Mouse (Mus musculus): Measurements from ENCODE around the gene Pdzd7. TPM values are rescaled to one million over a fixed set of nuclear protein-coding genes. Genes with fewer than 3 reads are reported as not detected.

The Pdzd7 gene
- polyA plus RNA-seq (2012; rRNA removed) (0.02 and 0.03 TPM in 2 replicates), polyA plus RNA-seq (2014; fragmentation: Nextera tagmentation; extraction: Ambion mirVana) (not detected in 2 replicates)

DNA sequence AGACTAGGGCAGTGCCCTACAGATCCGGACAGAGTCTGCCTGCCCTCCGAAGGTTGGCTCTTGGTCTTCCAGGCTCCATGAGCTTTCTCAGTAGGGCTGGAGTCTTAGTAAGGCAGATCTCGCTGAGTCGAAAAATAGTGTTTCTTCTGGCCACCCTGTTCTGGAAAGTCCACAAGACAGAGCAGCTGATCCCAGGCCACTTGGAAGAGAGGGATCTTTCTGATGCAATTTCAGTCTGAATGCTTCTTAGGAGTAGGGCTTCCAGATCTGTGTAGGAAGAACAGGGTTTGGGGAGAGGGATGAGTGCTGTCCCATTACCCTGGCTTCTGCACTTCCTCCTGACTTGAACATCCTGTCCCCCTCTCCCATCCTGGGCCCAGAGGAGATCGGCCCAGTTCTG lies at the start of gene Pdzd7:
Pdzd7 (minus strand) TSS at position 67 of the 400 bp plus-strand sequence.
- no peak for ATAC-seq (ENCODE audit: insufficient read depth)
- TF ChIP-seq EP300 (IDR thresholded peaks at IDR 0.05; ENCODE audit: low read depth) = no peak
- no peak for TF ChIP-seq CTCF (IDR thresholded peaks at IDR 0.05; ENCODE audit: low read depth)
- Histone ChIP-seq H3K9me3 (ENCODE audit: control insufficient read depth, low read length) (no peaks in the 10 kb centered on the region), H3K27me3 (ENCODE audit: control insufficient read depth, insufficient read depth, low read length) (peaks cover 23% of the 10 kb centered on the region), H3K36me3 (replicated peaks; ENCODE audit: control insufficient read depth, insufficient read depth, low read depth) (no peaks in the 10 kb centered on the region), H3K27ac (no peak within 1 kb of the TSS), H3K4me1 (replicated peaks; ENCODE audit: control insufficient read depth in 2 of 2, insufficient read depth in 2 of 2, low read length in 1 of 2) (peaks cover 0 to 19% of the 10 kb centered on the region in 2 experiments; a peak in 2 of 4 replicates), H3K4me2 (ENCODE audit: low read depth) (peak within 1 kb of the TSS; percentile 59), H3K9ac (replicated peaks) (no peak within 1 kb of the TSS), H3K4me3 (ENCODE audit: insufficient read depth in 1 of 2, low read depth in 2 of 2, low read length in 2 of 2) (peak within 1 kb of the TSS; percentile 38 to 61; a peak in 3 of 4 replicates)
- WGBS (ENCODE audit: insufficient replicate concordance) = 56% methylated on average over 5 of the region's 5 CpGs
- DNase-seq (ENCODE audit: low read depth in 3 of 3, low spot score in 3 of 3) = no peak

DNA sequence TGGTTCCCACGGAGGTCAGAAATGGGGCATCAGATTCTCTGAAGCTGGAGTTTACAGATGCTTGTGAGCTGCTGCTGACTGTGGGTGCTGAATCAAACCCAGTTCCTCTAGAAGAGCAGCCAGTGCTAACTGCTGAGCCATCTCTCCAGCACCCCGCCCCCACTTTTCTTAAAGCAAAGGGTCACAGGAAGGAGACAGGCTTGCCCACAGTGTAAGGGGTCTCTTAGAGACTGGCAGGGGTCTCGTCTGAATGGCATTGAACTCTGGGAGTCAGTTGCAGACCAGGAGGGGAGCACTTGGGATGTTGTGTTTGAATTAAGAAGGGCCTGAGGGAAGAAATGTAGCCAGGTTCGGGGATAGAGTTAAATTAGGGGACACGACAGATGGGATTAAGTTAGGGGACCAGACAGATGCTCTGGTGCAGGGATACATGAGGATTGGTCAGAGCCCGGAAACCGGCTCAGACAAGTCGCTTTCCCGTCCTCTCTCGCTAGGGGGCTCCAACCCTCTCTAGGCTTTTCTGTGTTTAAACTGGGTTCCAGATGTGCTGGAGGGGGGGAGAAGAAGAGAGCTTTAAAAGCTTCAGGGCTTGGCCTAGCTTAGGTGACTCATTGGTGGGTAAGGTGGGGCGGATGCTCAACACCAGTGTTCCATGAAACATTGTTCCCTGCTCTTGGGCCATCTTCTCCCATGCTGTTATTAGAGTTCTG lies 36.5 kb upstream of the Pdzd7 start:
- H3K27ac ChIP-seq = no peak overlapping the region
- H3K9ac ChIP-seq (replicated peaks) = no peak overlapping the region
- H3K36me3 ChIP-seq (replicated peaks; ENCODE audit: control insufficient read depth, insufficient read depth, low read depth) = no peaks in the 10 kb centered on the region
- no peak overlapping the region for H3K4me3 ChIP-seq (ENCODE audit: insufficient read depth in 1 of 2, low read depth in 2 of 2, low read length in 2 of 2)
- WGBS (ENCODE audit: insufficient replicate concordance) = 9% methylated on average over 11 of the region's 11 CpGs
- no peak overlapping the region for H3K4me2 ChIP-seq (ENCODE audit: low read depth)
- no peaks in the 10 kb centered on the region for H3K9me3 ChIP-seq (ENCODE audit: control insufficient read depth, low read length)
- ATAC-seq (ENCODE audit: insufficient read depth) (no peak), DNase-seq (ENCODE audit: low read depth in 3 of 3, low spot score in 3 of 3) (no peak)
- TF ChIP-seq CTCF (IDR thresholded peaks at IDR 0.05; ENCODE audit: low read depth) (peak; percentile 68), EP300 (IDR thresholded peaks at IDR 0.05; ENCODE audit: low read depth) (no peak)
- peaks cover 0 to 2% of the 10 kb centered on the region in 2 experiments; a peak in 2 of 4 replicates for H3K4me1 ChIP-seq (replicated peaks; ENCODE audit: control insufficient read depth in 2 of 2, insufficient read depth in 2 of 2, low read length in 1 of 2)
- peaks cover 55% of the 10 kb centered on the region for H3K27me3 ChIP-seq (ENCODE audit: control insufficient read depth, insufficient read depth, low read length)

DNA sequence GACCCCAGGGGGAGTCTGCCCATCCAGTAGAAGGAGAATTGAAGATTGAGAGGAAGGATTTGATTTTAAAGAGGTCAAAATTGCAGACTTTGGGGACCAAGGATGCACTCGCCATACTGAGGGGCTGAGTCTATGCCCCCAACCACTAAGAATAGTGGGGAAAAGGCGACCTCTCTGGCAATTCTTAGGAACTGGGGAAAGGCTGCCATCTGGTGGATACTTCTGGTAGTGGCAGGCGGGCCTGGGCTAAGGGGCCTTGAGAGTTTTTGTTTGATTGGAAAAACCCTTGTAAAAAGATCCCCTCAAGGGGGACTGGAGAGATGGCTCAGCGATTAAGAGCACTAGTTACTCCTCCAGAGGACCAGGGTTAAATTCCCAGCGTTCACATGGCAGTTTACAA lies 35.8 kb upstream of the Pdzd7 start:
- Histone ChIP-seq H3K9me3 (ENCODE audit: control insufficient read depth, low read length) (no peaks in the 10 kb centered on the region), H3K9ac (replicated peaks) (no peak overlapping the region), H3K4me3 (ENCODE audit: insufficient read depth in 1 of 2, low read depth in 2 of 2, low read length in 2 of 2) (no peak overlapping the region), H3K4me2 (ENCODE audit: low read depth) (no peak overlapping the region; the same call in 1 of the 2 replicates), H3K4me1 (replicated peaks; ENCODE audit: control insufficient read depth in 2 of 2, insufficient read depth in 2 of 2, low read length in 1 of 2) (peaks cover 4 to 6% of the 10 kb centered on the region in 2 experiments), H3K27me3 (ENCODE audit: control insufficient read depth, insufficient read depth, low read length) (peaks cover 62% of the 10 kb centered on the region), H3K36me3 (replicated peaks; ENCODE audit: control insufficient read depth, insufficient read depth, low read depth) (no peaks in the 10 kb centered on the region), H3K27ac (no peak overlapping the region)
- TF ChIP-seq CTCF (IDR thresholded peaks at IDR 0.05; ENCODE audit: low read depth) = peak; percentile 92
- no peak for TF ChIP-seq EP300 (IDR thresholded peaks at IDR 0.05; ENCODE audit: low read depth)
- no peak for DNase-seq (ENCODE audit: low read depth in 3 of 3, low spot score in 3 of 3)
- ATAC-seq (ENCODE audit: insufficient read depth) = no peak
- under 1% methylated on average over 5 of the region's 5 CpGs for WGBS (ENCODE audit: insufficient replicate concordance)

DNA sequence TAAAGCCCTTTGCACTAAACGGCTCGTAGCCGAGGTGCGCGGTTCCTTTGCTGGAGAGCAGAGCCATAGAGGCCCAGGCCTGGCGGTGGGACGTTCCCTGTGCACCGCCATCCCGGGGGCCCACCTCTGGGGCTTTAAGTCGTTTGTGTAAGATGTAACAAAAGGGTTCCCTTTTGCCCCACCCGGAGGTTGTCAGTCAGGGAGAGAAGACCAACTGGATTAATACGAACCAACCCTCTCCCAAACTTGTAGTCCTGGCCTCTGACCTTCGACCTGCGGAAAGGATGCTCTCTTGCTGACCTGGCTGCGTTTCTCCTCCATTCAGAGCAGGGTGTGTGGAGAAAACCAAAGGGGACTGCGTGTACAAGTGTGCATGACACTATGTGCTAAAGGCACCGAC lies 35.2 kb upstream of the Pdzd7 start:
- WGBS (ENCODE audit: insufficient replicate concordance) = 4% methylated on average over 17 of the region's 17 CpGs
- TF ChIP-seq CTCF (IDR thresholded peaks at IDR 0.05; ENCODE audit: low read depth) = no peak
- no peak for TF ChIP-seq EP300 (IDR thresholded peaks at IDR 0.05; ENCODE audit: low read depth)
- H3K9ac ChIP-seq (replicated peaks) = no peak overlapping the region
- ATAC-seq (ENCODE audit: insufficient read depth) (no peak), DNase-seq (ENCODE audit: low read depth in 3 of 3, low spot score in 3 of 3) (no peak)
- H3K27me3 ChIP-seq (ENCODE audit: control insufficient read depth, insufficient read depth, low read length) = peaks cover 68% of the 10 kb centered on the region
- H3K4me2 ChIP-seq (ENCODE audit: low read depth) = peak overlapping the region; percentile 13; the same call in 1 of the 2 replicates
- H3K4me3 ChIP-seq (ENCODE audit: insufficient read depth in 1 of 2, low read depth in 2 of 2, low read length in 2 of 2) = no peak overlapping the region; a peak in 1 of 4 replicates
- no peaks in the 10 kb centered on the region for H3K36me3 ChIP-seq (replicated peaks; ENCODE audit: control insufficient read depth, insufficient read depth, low read depth)
- peaks cover 9 to 10% of the 10 kb centered on the region in 2 experiments for H3K4me1 ChIP-seq (replicated peaks; ENCODE audit: control insufficient read depth in 2 of 2, insufficient read depth in 2 of 2, low read length in 1 of 2)
- H3K9me3 ChIP-seq (ENCODE audit: control insufficient read depth, low read length) = no peaks in the 10 kb centered on the region
- H3K27ac ChIP-seq = no peak overlapping the region

DNA sequence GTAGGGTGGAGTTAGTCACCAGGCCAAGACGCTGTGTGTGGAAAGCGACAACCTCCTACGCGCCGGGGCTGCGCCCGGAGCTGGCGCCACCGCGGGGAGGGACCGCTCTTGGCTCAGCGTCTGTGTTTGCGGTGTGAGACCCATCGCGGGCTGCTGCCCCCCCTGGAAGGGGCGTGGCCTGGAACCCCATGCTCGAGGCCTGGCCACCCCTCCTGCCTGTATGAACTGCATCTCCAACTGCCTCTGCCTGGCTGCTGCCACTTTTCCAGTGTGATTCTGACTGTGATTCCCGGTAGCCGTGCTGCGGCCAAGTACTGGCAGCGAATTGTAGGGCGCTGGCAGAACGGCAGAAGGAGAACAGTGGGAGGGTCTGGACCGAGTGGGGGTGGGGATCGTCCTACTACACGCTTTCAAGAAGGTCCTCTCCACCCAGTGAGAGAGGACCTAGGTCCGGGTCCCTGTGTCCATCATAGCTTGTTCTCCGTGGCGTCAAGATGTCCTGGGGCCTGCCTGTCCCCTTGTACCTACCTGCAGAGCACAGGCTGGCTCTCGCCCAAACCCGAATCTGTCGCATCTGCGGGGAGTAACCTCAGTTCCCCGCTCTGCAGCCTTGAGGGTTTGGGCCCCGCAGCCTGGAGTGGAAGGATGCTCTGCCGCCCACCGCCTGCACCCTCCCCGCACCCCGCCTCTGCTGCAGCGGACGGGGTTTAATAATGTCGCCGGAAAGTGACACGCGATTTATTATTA lies 34.4 kb upstream of the Pdzd7 start:
- TF ChIP-seq CTCF (IDR thresholded peaks at IDR 0.05; ENCODE audit: low read depth) = no peak
- TF ChIP-seq EP300 (IDR thresholded peaks at IDR 0.05; ENCODE audit: low read depth) = no peak

More for the DNA sequence above, 34.4 kb upstream of the Pdzd7 start:
- no peaks in the 10 kb centered on the region for H3K9me3 ChIP-seq (ENCODE audit: control insufficient read depth, low read length)
- no peak overlapping the region for H3K9ac ChIP-seq (replicated peaks)
- H3K4me2 ChIP-seq (ENCODE audit: low read depth) = peak overlapping the region; percentile 47
- no peak for DNase-seq (ENCODE audit: low read depth in 3 of 3, low spot score in 3 of 3)
- peaks cover 9 to 14% of the 10 kb centered on the region in 2 experiments for H3K4me1 ChIP-seq (replicated peaks; ENCODE audit: control insufficient read depth in 2 of 2, insufficient read depth in 2 of 2, low read length in 1 of 2)
- peak overlapping the region in 1 of 2 experiments; percentile 6; a peak in 1 of 4 replicates for H3K4me3 ChIP-seq (ENCODE audit: insufficient read depth in 1 of 2, low read depth in 2 of 2, low read length in 2 of 2)
- H3K27ac ChIP-seq = no peak overlapping the region
- H3K27me3 ChIP-seq (ENCODE audit: control insufficient read depth, insufficient read depth, low read length) = peaks cover 72% of the 10 kb centered on the region
- no peak for ATAC-seq (ENCODE audit: insufficient read depth)
- H3K36me3 ChIP-seq (replicated peaks; ENCODE audit: control insufficient read depth, insufficient read depth, low read depth) = no peaks in the 10 kb centered on the region
- under 1% methylated on average over 45 of the region's 45 CpGs for WGBS (ENCODE audit: insufficient replicate concordance)
